Mouse (Mus musculus): ENCODE data around the gene Hcfc1r1. TPM values are rescaled to one million over a fixed set of nuclear protein-coding genes. Genes with fewer than 3 reads are reported as not detected.

Gene Hcfc1r1
- polyA plus RNA-seq, 1 experiment from 2014 or later: 81.0 TPM

- H3K4me3 ChIP-seq (ENCODE audit: low read length): peak overlapping the region; percentile 32; the same call in 1 of the 2 replicates
- no peak overlapping the region for H3K9ac ChIP-seq (ENCODE audit: low read depth, low read length)
- H3K4me1 ChIP-seq (ENCODE audit: control insufficient read depth, insufficient read depth, low read length): peaks cover 42% of the 10 kb centered on the region
- no peaks in the 10 kb centered on the region for H3K36me3 ChIP-seq (ENCODE audit: control insufficient read depth, insufficient read depth, low read length)
- no peak overlapping the region; the same call in 1 of the 2 replicates for H3K4me2 ChIP-seq (ENCODE audit: low read depth, low read length)
- no peak for ATAC-seq
- WGBS: 53% methylated on average over 9 of the region's 9 CpGs
- peaks cover 30% of the 10 kb centered on the region; the same call in 1 of the 2 replicates for H3K27me3 ChIP-seq (replicated peaks; ENCODE audit: control insufficient read depth, insufficient read depth, low read length)
- H3K27ac ChIP-seq (ENCODE audit: low read length): no peak overlapping the region
- no peaks in the 10 kb centered on the region for H3K9me3 ChIP-seq (ENCODE audit: control insufficient read depth, low read length)
These were observed 6.9 kb downstream of the Hcfc1r1 start for GRCm38 (mm10) chr17:23680336-23680735.

- peaks cover 30% of the 10 kb centered on the region; the same call in 1 of the 2 replicates for H3K27me3 ChIP-seq (replicated peaks; ENCODE audit: control insufficient read depth, insufficient read depth, low read length)
- no peak overlapping the region for H3K27ac ChIP-seq (ENCODE audit: low read length)
- 61% methylated on average over 10 of the region's 10 CpGs for WGBS
- no peak overlapping the region for H3K4me3 ChIP-seq (ENCODE audit: low read length)
- H3K36me3 ChIP-seq (ENCODE audit: control insufficient read depth, insufficient read depth, low read length): no peaks in the 10 kb centered on the region
- no peak for ATAC-seq
- H3K4me2 ChIP-seq (ENCODE audit: low read depth, low read length): no peak overlapping the region
- no peak overlapping the region for H3K9ac ChIP-seq (ENCODE audit: low read depth, low read length)
- H3K9me3 ChIP-seq (ENCODE audit: control insufficient read depth, low read length): no peaks in the 10 kb centered on the region
- H3K4me1 ChIP-seq (ENCODE audit: control insufficient read depth, insufficient read depth, low read length): peaks cover 35% of the 10 kb centered on the region
These were observed 7.7 kb downstream of the Hcfc1r1 start for GRCm38 (mm10) chr17:23681086-23681485.

GRCm38 (mm10) chr17:23682092-23682491 lies 8.7 kb downstream of the Hcfc1r1 start:
- H3K27ac ChIP-seq (ENCODE audit: low read length): peak overlapping the region; percentile 48; the same call in 1 of the 2 replicates

GRCm38 (mm10) chr17:23682530-23682929 lies 9.1 kb downstream of the Hcfc1r1 start:
- ATAC-seq: 0 out of 2 replicates have a peak, but pooled peaks have one; percentile 7
- 64% methylated on average over 3 of the region's 3 CpGs for WGBS
- Histone ChIP-seq H3K36me3 (ENCODE audit: control insufficient read depth, insufficient read depth, low read length) (no peaks in the 10 kb centered on the region), H3K27me3 (replicated peaks; ENCODE audit: control insufficient read depth, insufficient read depth, low read length) (peaks cover 30% of the 10 kb centered on the region; the same call in 1 of the 2 replicates), H3K9ac (ENCODE audit: low read depth, low read length) (no peak overlapping the region), H3K27ac (ENCODE audit: low read length) (peak overlapping the region; percentile 14; the same call in 1 of the 2 replicates), H3K4me2 (ENCODE audit: low read depth, low read length) (no peak overlapping the region), H3K4me3 (ENCODE audit: low read length) (no peak overlapping the region), H3K9me3 (ENCODE audit: control insufficient read depth, low read length) (no peaks in the 10 kb centered on the region), H3K4me1 (ENCODE audit: control insufficient read depth, insufficient read depth, low read length) (peaks cover 26% of the 10 kb centered on the region)

More at GRCm38 (mm10) chr17:23682092-23682491, 8.7 kb downstream of the Hcfc1r1 start:
- 0 out of 2 replicates have a peak overlapping the region, but pooled peaks have one; percentile 20 for H3K9ac ChIP-seq (ENCODE audit: low read depth, low read length)
- ATAC-seq: peak; percentile 41
- H3K27me3 ChIP-seq (replicated peaks; ENCODE audit: control insufficient read depth, insufficient read depth, low read length): peaks cover 30% of the 10 kb centered on the region; the same call in 1 of the 2 replicates
- H3K4me1 ChIP-seq (ENCODE audit: control insufficient read depth, insufficient read depth, low read length): peaks cover 28% of the 10 kb centered on the region
- H3K9me3 ChIP-seq (ENCODE audit: control insufficient read depth, low read length): no peaks in the 10 kb centered on the region
- no peaks in the 10 kb centered on the region for H3K36me3 ChIP-seq (ENCODE audit: control insufficient read depth, insufficient read depth, low read length)
- 41% methylated on average over 4 of the region's 4 CpGs for WGBS
- no peak overlapping the region for H3K4me3 ChIP-seq (ENCODE audit: low read length)
- no peak overlapping the region for H3K4me2 ChIP-seq (ENCODE audit: low read depth, low read length)

GRCm38 (mm10) chr17:23683226-23683625 lies 9.8 kb downstream of the Hcfc1r1 start:
- Histone ChIP-seq H3K9ac (ENCODE audit: low read depth, low read length) (no peak overlapping the region), H3K4me3 (ENCODE audit: low read length) (no peak overlapping the region), H3K27ac (ENCODE audit: low read length) (no peak overlapping the region), H3K4me1 (ENCODE audit: control insufficient read depth, insufficient read depth, low read length) (peaks cover 24% of the 10 kb centered on the region), H3K27me3 (replicated peaks; ENCODE audit: control insufficient read depth, insufficient read depth, low read length) (peaks cover 30% of the 10 kb centered on the region; the same call in 1 of the 2 replicates), H3K36me3 (ENCODE audit: control insufficient read depth, insufficient read depth, low read length) (no peaks in the 10 kb centered on the region), H3K9me3 (ENCODE audit: control insufficient read depth, low read length) (no peaks in the 10 kb centered on the region), H3K4me2 (ENCODE audit: low read depth, low read length) (no peak overlapping the region)
- 32% methylated on average over 15 of the region's 15 CpGs for WGBS
- ATAC-seq: no peak

GRCm38 (mm10) chr17:23683856-23684672 lies 10.7 kb downstream of the Hcfc1r1 start, which contains the start of gene Cldn9:
TSS of gene Cldn9 (minus strand) at chr17:23684026.
- Histone ChIP-seq H3K27me3 (replicated peaks; ENCODE audit: control insufficient read depth, insufficient read depth, low read length) (peaks cover 25% of the 10 kb centered on the region; the same call in 1 of the 2 replicates), H3K4me2 (ENCODE audit: low read depth, low read length) (no peak within 1 kb of the TSS), H3K9ac (ENCODE audit: low read depth, low read length) (no peak within 1 kb of the TSS), H3K27ac (ENCODE audit: low read length) (no peak within 1 kb of the TSS), H3K9me3 (ENCODE audit: control insufficient read depth, low read length) (no peaks in the 10 kb centered on the region), H3K4me3 (ENCODE audit: low read length) (no peak within 1 kb of the TSS), H3K4me1 (ENCODE audit: control insufficient read depth, insufficient read depth, low read length) (peaks cover 24% of the 10 kb centered on the region), H3K36me3 (ENCODE audit: control insufficient read depth, insufficient read depth, low read length) (no peaks in the 10 kb centered on the region)
- ATAC-seq: peak; percentile 11; the same call in 1 of the 2 replicates
- 22% methylated on average over 15 of the region's 15 CpGs for WGBS

GRCm38 (mm10) chr17:23694491-23694890 lies 21.1 kb downstream of the Hcfc1r1 start:
- Histone ChIP-seq H3K27ac (ENCODE audit: low read length) (no peak overlapping the region), H3K9ac (ENCODE audit: low read depth, low read length) (no peak overlapping the region), H3K27me3 (replicated peaks; ENCODE audit: control insufficient read depth, insufficient read depth, low read length) (peaks cover 6% of the 10 kb centered on the region; the same call in 1 of the 2 replicates), H3K9me3 (ENCODE audit: control insufficient read depth, low read length) (no peaks in the 10 kb centered on the region), H3K4me1 (ENCODE audit: control insufficient read depth, insufficient read depth, low read length) (peaks cover 9% of the 10 kb centered on the region; the same call in 1 of the 2 replicates), H3K4me2 (ENCODE audit: low read depth, low read length) (no peak overlapping the region), H3K36me3 (ENCODE audit: control insufficient read depth, insufficient read depth, low read length) (no peaks in the 10 kb centered on the region), H3K4me3 (ENCODE audit: low read length) (no peak overlapping the region)
- 25% methylated on average over 1 of the region's 1 CpGs for WGBS
- ATAC-seq: peak; percentile 55; the same call in 1 of the 2 replicates

GRCm38 (mm10) chr17:23695801-23696200 lies 22.4 kb downstream of the Hcfc1r1 start:
- H3K4me3 ChIP-seq (ENCODE audit: low read length): no peak overlapping the region
- no peak overlapping the region for H3K9ac ChIP-seq (ENCODE audit: low read depth, low read length)
- no peak for ATAC-seq
- H3K27ac ChIP-seq (ENCODE audit: low read length): no peak overlapping the region
- peaks cover 6% of the 10 kb centered on the region; the same call in 1 of the 2 replicates for H3K27me3 ChIP-seq (replicated peaks; ENCODE audit: control insufficient read depth, insufficient read depth, low read length)
- no peaks in the 10 kb centered on the region for H3K36me3 ChIP-seq (ENCODE audit: control insufficient read depth, insufficient read depth, low read length)
- no peak overlapping the region for H3K4me2 ChIP-seq (ENCODE audit: low read depth, low read length)
- no peaks in the 10 kb centered on the region for H3K9me3 ChIP-seq (ENCODE audit: control insufficient read depth, low read length)
- H3K4me1 ChIP-seq (ENCODE audit: control insufficient read depth, insufficient read depth, low read length): peaks cover 9% of the 10 kb centered on the region; the same call in 1 of the 2 replicates
- WGBS: 28% methylated on average over 3 of the region's 3 CpGs

All from intestine, embryonic 16.5 days (tissue).